In the genomic region with DNA sequence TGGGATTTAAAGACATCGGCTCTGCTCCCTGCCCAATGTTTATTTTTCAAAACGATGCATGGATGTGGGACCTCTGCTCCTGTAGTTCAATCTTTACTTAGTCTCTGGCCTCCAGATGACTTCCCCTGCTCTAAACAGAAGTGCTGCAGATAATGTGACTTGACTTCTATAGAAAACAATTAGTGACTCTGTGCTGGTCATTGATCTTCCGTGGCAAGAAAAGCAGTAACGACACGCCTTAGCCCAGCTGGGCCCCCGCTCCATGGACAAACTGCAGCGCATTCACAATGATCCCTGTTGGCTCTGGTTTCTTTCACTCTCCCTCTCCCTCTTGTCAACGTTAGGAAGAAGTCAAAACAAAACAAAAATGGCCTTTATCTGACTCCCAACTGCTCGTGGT, we compare ENCODE assay signal across 17 mouse cellular contexts. TPM values are rescaled to one million over a fixed set of nuclear protein-coding genes. Genes with fewer than 3 reads are reported as not detected.
DNase-seq lines count a peak whose midpoint lies in the region; ATAC-seq lines count a peak whose summit lies in the region.
"Had no signal": no experiment of that assay in that cellular context is flagged by ENCODE, and none has a peak within 500 bp of the region (broad histone marks: within the 10 kb centered on the region; RNA-seq: fewer than 3 reads in every experiment).

No protein-coding gene starts in this region.

- H3K27ac ChIP-seq in hindbrain, embryonic 10.5 days: peak overlapping the region; percentile 40; the same call in 1 of the 2 replicates
- no peak overlapping the region for H3K27ac ChIP-seq in hindbrain, embryonic 16.5 days (ENCODE audit: low read depth, low read length)
- 0 out of 2 replicates have a peak overlapping the region, but pooled peaks have one; percentile 23 for H3K27ac ChIP-seq in hindbrain, embryonic 12.5 days
- H3K27ac ChIP-seq in neural tube, embryonic 14.5 days (ENCODE audit: low read depth, low read length): no peak overlapping the region
- H3K27ac ChIP-seq: limb, embryonic 13.5 days had no signal

- peaks cover 28% of the 10 kb centered on the region for H3K4me1 ChIP-seq in hindbrain, embryonic 10.5 days (replicated peaks)
- no peaks in the 10 kb centered on the region; the same call in 1 of the 2 replicates for H3K4me1 ChIP-seq in hindbrain, embryonic 16.5 days (ENCODE audit: control insufficient read depth, insufficient read depth, low read depth, low read length)
- peaks cover 15% of the 10 kb centered on the region for H3K4me1 ChIP-seq in hindbrain, embryonic 12.5 days
- no peaks in the 10 kb centered on the region for H3K4me1 ChIP-seq in neural tube, embryonic 14.5 days (ENCODE audit: control insufficient read depth, insufficient read depth, low read length)

- no peak overlapping the region for H3K4me2 ChIP-seq in hindbrain, embryonic 16.5 days (ENCODE audit: low read length)
- no peak overlapping the region for H3K4me2 ChIP-seq in hindbrain, embryonic 12.5 days (replicated peaks)
- no peak overlapping the region for H3K4me2 ChIP-seq in neural tube, embryonic 14.5 days (ENCODE audit: low read depth, low read length)
- H3K4me2 ChIP-seq: limb, embryonic 13.5 days; midbrain, embryonic 11.5 days had no signal

- ATAC-seq in hindbrain, embryonic 16.5 days: no peak
- ATAC-seq in hindbrain, embryonic 12.5 days (ENCODE audit: low FRiP score): peak; percentile 62
- ATAC-seq in neural tube, embryonic 14.5 days (ENCODE audit: low read depth): peak; percentile 47; the same call in 1 of the 2 replicates

- peak; percentile 32 for DNase-seq in hindbrain, embryonic 10.5 days (ENCODE audit: low spot score)
- peak; percentile 57 for DNase-seq in embryo, embryonic 11 days
- DNase-seq in cerebellum, adult 18-20 months: no peak
- DNase-seq in kidney, postnatal 4 days: no peak
- DNase-seq: adrenal gland, postnatal 25 days; cerebellum, adult 2 months; gastrocnemius, postnatal 25 days; heart, postnatal 10 days; kidney, adult 18-20 months; kidney, postnatal 14 days; lung, postnatal 14 days; thymus, postnatal 14 days had no signal

- H3K36me3 ChIP-seq in hindbrain, embryonic 10.5 days: no peaks in the 10 kb centered on the region
- no peaks in the 10 kb centered on the region for H3K36me3 ChIP-seq in hindbrain, embryonic 16.5 days (ENCODE audit: control insufficient read depth, insufficient read depth, low read length)
- H3K36me3 ChIP-seq in hindbrain, embryonic 12.5 days: no peaks in the 10 kb centered on the region
- H3K36me3 ChIP-seq in neural tube, embryonic 14.5 days (ENCODE audit: control insufficient read depth, insufficient read depth, low read length): no peaks in the 10 kb centered on the region
- H3K36me3 ChIP-seq: limb, embryonic 13.5 days had no signal

- H3K27me3 ChIP-seq in hindbrain, embryonic 10.5 days (ENCODE audit: insufficient read depth, poor library complexity, severe bottlenecking): no peaks in the 10 kb centered on the region
- H3K27me3 ChIP-seq in hindbrain, embryonic 16.5 days (replicated peaks; ENCODE audit: control insufficient read depth, insufficient read depth, low read length): no peaks in the 10 kb centered on the region
- no peaks in the 10 kb centered on the region for H3K27me3 ChIP-seq in hindbrain, embryonic 12.5 days
- no peaks in the 10 kb centered on the region for H3K27me3 ChIP-seq in neural tube, embryonic 14.5 days (ENCODE audit: control insufficient read depth, insufficient read depth, low read length)
- H3K27me3 ChIP-seq: limb, embryonic 13.5 days had no signal

- WGBS in hindbrain, embryonic 10.5 days: 32% methylated on average over 9 of the region's 9 CpGs
- 22% methylated on average over 9 of the region's 9 CpGs for WGBS in hindbrain, embryonic 16.5 days
- WGBS in hindbrain, embryonic 12.5 days: 17% methylated on average over 9 of the region's 9 CpGs
- 8% methylated on average over 9 of the region's 9 CpGs for WGBS in neural tube, embryonic 14.5 days

- no peak overlapping the region for H3K9ac ChIP-seq in hindbrain, embryonic 16.5 days (ENCODE audit: low read depth, low read length)
- H3K9ac ChIP-seq in hindbrain, embryonic 12.5 days: no peak overlapping the region
- H3K9ac ChIP-seq in neural tube, embryonic 14.5 days (replicated peaks; ENCODE audit: low read depth, low read length): no peak overlapping the region
- H3K9ac ChIP-seq: limb, embryonic 13.5 days had no signal

- no peaks in the 10 kb centered on the region for H3K9me3 ChIP-seq in hindbrain, embryonic 10.5 days
- H3K9me3 ChIP-seq in hindbrain, embryonic 16.5 days (ENCODE audit: control insufficient read depth, low read length): no peaks in the 10 kb centered on the region
- no peaks in the 10 kb centered on the region for H3K9me3 ChIP-seq in hindbrain, embryonic 12.5 days (replicated peaks)
- no peaks in the 10 kb centered on the region for H3K9me3 ChIP-seq in neural tube, embryonic 14.5 days (ENCODE audit: control insufficient read depth, low read length)
- H3K9me3 ChIP-seq: limb, embryonic 13.5 days had no signal

- no peak overlapping the region for H3K4me3 ChIP-seq in hindbrain, embryonic 10.5 days
- H3K4me3 ChIP-seq in hindbrain, embryonic 16.5 days (ENCODE audit: low read length): no peak overlapping the region
- no peak overlapping the region for H3K4me3 ChIP-seq in hindbrain, embryonic 12.5 days
- H3K4me3 ChIP-seq in neural tube, embryonic 14.5 days (ENCODE audit: low read depth, low read length): no peak overlapping the region
- H3K4me3 ChIP-seq: limb, embryonic 13.5 days had no signal

RNA-seq across cellular contexts. Expression of a gene that starts 53.9 kb away (rescaled TPM):
- polyA plus RNA-seq in hindbrain, embryonic 10.5 days (2016; fragmentation: Nextera tagmentation; extraction: Ambion mirVana): 13.1 and 16.0 TPM in 2 replicates
- 14.6 and 15.3 TPM in 2 replicates for polyA plus RNA-seq in hindbrain, embryonic 16.5 days (2015; fragmentation: Nextera tagmentation; extraction: Ambion mirVana)
- 21.4 and 29.2 TPM in 2 replicates for polyA plus RNA-seq in hindbrain, embryonic 12.5 days (2016; fragmentation: Nextera tagmentation; extraction: Ambion mirVana)
- polyA plus RNA-seq in neural tube, embryonic 14.5 days (2014; fragmentation: Nextera tagmentation; extraction: Ambion mirVana): 11.4 and 18.4 TPM in 2 replicates

Comparison
In these comparisons a context has a peak if more than half of its experiments do, and no peak if none do; other contexts are left out.
1. H3K27ac ChIP-seq: peak in hindbrain, embryonic 10.5 days (single experiment) and hindbrain, embryonic 12.5 days (single experiment); none in hindbrain, embryonic 16.5 days (single experiment) and neural tube, embryonic 14.5 days (single experiment).
2. DNase-seq: peak in hindbrain, embryonic 10.5 days (single experiment) and embryo, embryonic 11 days (single experiment); none in cerebellum, adult 18-20 months (0 of 2) and kidney, postnatal 4 days (0 of 2).